14 mouse cellular contexts compared by ENCODE assay signal in genomic region chr11:45333756-45334155, GRCm38 (mm10).
"Had no signal": no experiment of that assay in that cellular context is flagged by ENCODE, and none has a peak within 500 bp of the region (broad histone marks: within the 10 kb centered on the region; RNA-seq: fewer than 3 reads in every experiment).

No protein-coding gene starts in this region.

- H3K4me3 ChIP-seq: liver, embryonic 13.5 days; midbrain, embryonic 15.5 days; myocyte; neural tube, embryonic 13.5 days had no signal

- H3K27me3 ChIP-seq: liver, embryonic 13.5 days; midbrain, embryonic 15.5 days; neural tube, embryonic 13.5 days had no signal

- DNase-seq: kidney, adult 18-20 months; kidney, adult 9 months; kidney, postnatal 14 days; kidney, postnatal 4 days; liver, embryonic 13.5 days; lung, adult 2 months; lung, postnatal 14 days; lung, postnatal 4 days; thymus, adult 18-20 months; thymus, postnatal 36 days had no signal

- H3K36me3 ChIP-seq: liver, embryonic 13.5 days; midbrain, embryonic 15.5 days; neural tube, embryonic 13.5 days had no signal

- ATAC-seq: midbrain, embryonic 15.5 days had no signal

- H3K9me3 ChIP-seq: liver, embryonic 13.5 days; midbrain, embryonic 15.5 days; neural tube, embryonic 13.5 days had no signal

- H3K9ac ChIP-seq: liver, embryonic 13.5 days; midbrain, embryonic 15.5 days; neural tube, embryonic 13.5 days had no signal

- H3K27ac ChIP-seq: liver, embryonic 13.5 days; midbrain, embryonic 15.5 days; neural tube, embryonic 13.5 days had no signal

- H3K4me1 ChIP-seq: liver, embryonic 13.5 days; midbrain, embryonic 15.5 days had no signal

- H3K4me2 ChIP-seq: liver, embryonic 13.5 days; midbrain, embryonic 11.5 days; midbrain, embryonic 15.5 days; neural tube, embryonic 13.5 days had no signal
